In the genomic region with DNA sequence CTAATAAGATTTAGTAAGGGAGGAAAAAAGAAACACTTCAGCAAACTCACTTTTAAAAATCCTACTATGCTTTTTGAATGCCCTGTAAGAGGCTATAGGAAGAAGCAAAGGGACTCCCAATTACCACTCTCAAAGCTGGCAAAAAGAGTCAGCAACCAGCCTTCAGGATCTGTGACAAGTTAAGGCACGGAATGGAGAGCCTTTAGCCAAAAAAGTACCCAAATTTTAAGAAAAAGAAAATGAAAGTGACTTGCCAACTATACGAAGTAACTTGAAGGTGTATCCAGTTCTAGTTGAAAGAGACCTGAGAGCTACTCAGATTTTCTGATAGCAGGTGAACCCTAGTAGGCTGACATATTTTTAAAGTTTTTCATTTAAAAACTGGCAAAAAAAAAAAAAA, we compare ENCODE assay signal across 8 mouse cellular contexts. TPM values are rescaled to one million over a fixed set of nuclear protein-coding genes. Genes with fewer than 3 reads are reported as not detected.
DNase-seq lines count a peak whose midpoint lies in the region; ATAC-seq and TF ChIP-seq lines count a peak whose summit lies in the region.

No protein-coding gene starts in this region.

- no peaks in the 10 kb centered on the region for H3K36me3 ChIP-seq in heart, embryonic 16.5 days (ENCODE audit: control insufficient read depth, insufficient read depth)
- peaks cover 0 to 32% of the 10 kb centered on the region in 2 experiments; a peak in 2 of 4 replicates for H3K36me3 ChIP-seq in MEL (ENCODE audit: control insufficient read depth in 1 of 2, insufficient read depth in 2 of 2, low read length in 2 of 2)
- no peaks in the 10 kb centered on the region for H3K36me3 ChIP-seq in hindbrain, embryonic 12.5 days
- H3K36me3 ChIP-seq in midbrain, embryonic 11.5 days (ENCODE audit: control insufficient read depth, insufficient read depth, low read length), result no peaks in the 10 kb centered on the region

- no peaks in the 10 kb centered on the region for H3K9me3 ChIP-seq in heart, embryonic 16.5 days (replicated peaks; ENCODE audit: control insufficient read depth, low read length)
- no peaks in the 10 kb centered on the region for H3K9me3 ChIP-seq in MEL (replicated peaks; ENCODE audit: insufficient read depth, low read length)
- no peaks in the 10 kb centered on the region for H3K9me3 ChIP-seq in hindbrain, embryonic 12.5 days (replicated peaks)
- H3K9me3 ChIP-seq in midbrain, embryonic 11.5 days (ENCODE audit: control insufficient read depth, low read length), result no peaks in the 10 kb centered on the region

- DNase-seq in heart, adult 18-20 months, result no peak
- DNase-seq in MEL (ENCODE audit: low read depth, low spot score), result no peak
- no peak for DNase-seq in midbrain, embryonic 11.5 days (ENCODE audit: low spot score, missing footprints)
- DNase-seq in frontal cortex, adult 2 months (ENCODE audit: extremely low spot score in 1 of 2, low spot score in 1 of 2), result no peak
- no peak for DNase-seq in retina, postnatal 1 day

- no peaks in the 10 kb centered on the region for H3K27me3 ChIP-seq in heart, embryonic 16.5 days (ENCODE audit: control insufficient read depth, insufficient read depth, low read length)
- H3K27me3 ChIP-seq in MEL (ENCODE audit: control insufficient read depth in 1 of 2, insufficient read depth in 2 of 2, low read length in 2 of 2), result no peaks in the 10 kb centered on the region
- H3K27me3 ChIP-seq in hindbrain, embryonic 12.5 days, result no peaks in the 10 kb centered on the region
- H3K27me3 ChIP-seq in midbrain, embryonic 11.5 days (ENCODE audit: control insufficient read depth, insufficient read depth, low read length), result no peaks in the 10 kb centered on the region

- no peak for TF ChIP-seq CTCF in MEL (IDR thresholded peaks at IDR 0.05 in 2 of 3, conservative IDR thresholded peaks at IDR 0.05 in 1 of 3; ENCODE audit: control insufficient read depth in 1 of 3, insufficient read depth in 1 of 3, low read depth in 2 of 3, low read length in 3 of 3, poor library complexity in 1 of 3, severe bottlenecking in 1 of 3)

- H3K9ac ChIP-seq in heart, embryonic 16.5 days (ENCODE audit: low read length), result peak overlapping the region; percentile 90; the same call in 1 of the 2 replicates
- H3K9ac ChIP-seq in MEL (ENCODE audit: control insufficient read depth, low read depth, low read length, poor library complexity, severe bottlenecking), result peak overlapping the region; percentile 35
- H3K9ac ChIP-seq in hindbrain, embryonic 12.5 days, result peak overlapping the region; percentile 23; the same call in 1 of the 2 replicates
- peak overlapping the region; percentile 80; the same call in 1 of the 2 replicates for H3K9ac ChIP-seq in midbrain, embryonic 11.5 days (ENCODE audit: low read length)

- H3K79me2 ChIP-seq in MEL (ENCODE audit: control insufficient read depth, insufficient read depth, low read length, poor library complexity), result peaks cover 28% of the 10 kb centered on the region

- ATAC-seq in heart, embryonic 16.5 days (replicated peaks; ENCODE audit: extremely low read depth, insufficient read depth, low FRiP score), result no peak
- ATAC-seq in hindbrain, embryonic 12.5 days (ENCODE audit: low FRiP score), result no peak
- ATAC-seq in midbrain, embryonic 11.5 days (ENCODE audit: low FRiP score), result no peak
- ATAC-seq in inflammation-experienced regulatory T-cells, adult 6 months, result no peak

- peak overlapping the region; percentile 88 for H3K4me3 ChIP-seq in heart, embryonic 16.5 days (ENCODE audit: low read length)
- peak overlapping the region; percentile 55 to 85 for H3K4me3 ChIP-seq in MEL (ENCODE audit: control insufficient read depth in 1 of 2, insufficient read depth in 1 of 2, low read depth in 2 of 2, low read length in 2 of 2)
- H3K4me3 ChIP-seq in hindbrain, embryonic 12.5 days, result peak overlapping the region; percentile 82
- H3K4me3 ChIP-seq in midbrain, embryonic 11.5 days (ENCODE audit: low read depth, low read length), result peak overlapping the region; percentile 76

- WGBS in heart, embryonic 16.5 days, result 53% methylated on average over 2 of the region's 2 CpGs
- 49% methylated on average over 2 of the region's 2 CpGs for WGBS in hindbrain, embryonic 12.5 days
- 57% methylated on average over 2 of the region's 2 CpGs for WGBS in midbrain, embryonic 11.5 days

- no peak for TF ChIP-seq POLR2A in MEL (IDR thresholded peaks at IDR 0.05; ENCODE audit: control insufficient read depth in 1 of 2, insufficient read depth in 1 of 2, low read depth in 1 of 2, low read length in 2 of 2, poor library complexity in 1 of 2)

- no peak for TF ChIP-seq RAD21 in MEL (IDR thresholded peaks at IDR 0.05; ENCODE audit: low read depth, low read length)

- no peak overlapping the region for H3K27ac ChIP-seq in heart, embryonic 16.5 days (ENCODE audit: low read length)
- no peak overlapping the region for H3K27ac ChIP-seq in MEL (ENCODE audit: control insufficient read depth, low read depth, low read length)
- no peak overlapping the region for H3K27ac ChIP-seq in hindbrain, embryonic 12.5 days
- no peak overlapping the region for H3K27ac ChIP-seq in midbrain, embryonic 11.5 days (ENCODE audit: low read depth, low read length)

- peaks cover 22% of the 10 kb centered on the region for H3K4me1 ChIP-seq in heart, embryonic 16.5 days (ENCODE audit: control insufficient read depth, insufficient read depth, low read length)
- H3K4me1 ChIP-seq in MEL (ENCODE audit: control insufficient read depth in 1 of 2, insufficient read depth in 2 of 2, low read length in 2 of 2), result peaks cover 16 to 17% of the 10 kb centered on the region in 2 experiments
- H3K4me1 ChIP-seq in hindbrain, embryonic 12.5 days, result peaks cover 19% of the 10 kb centered on the region
- H3K4me1 ChIP-seq in midbrain, embryonic 11.5 days (ENCODE audit: control insufficient read depth, insufficient read depth, low read length), result peaks cover 8% of the 10 kb centered on the region

- no peak for TF ChIP-seq EP300 in MEL (IDR thresholded peaks at IDR 0.05; ENCODE audit: low read depth in 1 of 2, low read length in 2 of 2)

- peak overlapping the region; percentile 93 for H3K4me2 ChIP-seq in heart, embryonic 16.5 days (ENCODE audit: low read depth, low read length)
- H3K4me2 ChIP-seq in hindbrain, embryonic 12.5 days (replicated peaks), result peak overlapping the region; percentile 74
- peak overlapping the region; percentile 49 for H3K4me2 ChIP-seq in midbrain, embryonic 11.5 days

TF ChIP-seq in MEL, 35 proteins besides CTCF, POLR2A, EP300 and RAD21:
- no peak for TF ChIP-seq MAX (IDR thresholded peaks at IDR 0.05; ENCODE audit: low read length)
- no peak for TF ChIP-seq NRF1 (IDR thresholded peaks at IDR 0.05; ENCODE audit: insufficient read depth, low read depth, low read length, poor library complexity, severe bottlenecking)
- TF ChIP-seq RCOR1 (IDR thresholded peaks at IDR 0.05; ENCODE audit: low read depth, low read length), result no peak
- TF ChIP-seq SMC3 (IDR thresholded peaks at IDR 0.05; ENCODE audit: low read depth, low read length), result no peak
TF ChIP-seq in MEL: peak in this region for 0.

RNA-seq across cellular contexts. Expression of a gene that starts 1.6 kb away (rescaled TPM):
- polyA plus RNA-seq in heart, embryonic 16.5 days (2015; fragmentation: Nextera tagmentation; extraction: Ambion mirVana), result 11.4 and 12.7 TPM in 2 replicates
- 10 to 100 TPM; 28.9 to 32.2 TPM for total RNA-seq in heart, adult 18-20 months (2021)
- 9.1 and 11.8 TPM in 2 replicates for total RNA-seq in MEL (2012; rRNA removed)
- 10 to 100 TPM; 23.4 to 28.0 TPM for polyA plus RNA-seq in MEL (2012; ENCODE audit: insufficient read depth in 1 of 2, insufficient read length in 2 of 2, low read depth in 1 of 2, low replicate concordance in 2 of 2, missing spikeins in 1 of 2)
- 41.5 and 44.3 TPM in 2 replicates for polyA plus RNA-seq in hindbrain, embryonic 12.5 days (2016; fragmentation: Nextera tagmentation; extraction: Ambion mirVana)
- 24.8 and 25.7 TPM in 2 replicates for polyA plus RNA-seq in midbrain, embryonic 11.5 days (2014; fragmentation: Nextera tagmentation; extraction: Ambion mirVana)
- polyA plus RNA-seq in frontal cortex, adult 2 months (2012; rRNA removed), result 131 and 148 TPM in 2 replicates
- polyA plus RNA-seq in inflammation-experienced regulatory T-cells, adult 6 months (2017; shearing (Covaris generic)), result 100 to 1,000 TPM in 2 of 3 experiments, 10 to 100 TPM in 1; 46.3 to 113 (median 111) TPM

Comparison
In these comparisons a context has a peak if more than half of its experiments do, and no peak if none do; other contexts are left out.
1. H3K9ac ChIP-seq: peak in every context shown above with its lines; median percentile 90 in heart, embryonic 16.5 days; 80 in midbrain, embryonic 11.5 days; 35 in MEL; 23 in hindbrain, embryonic 12.5 days.